Mouse (Mus musculus): ENCODE data around the gene Ruvbl2. TPM values are rescaled to one million over a fixed set of nuclear protein-coding genes. Genes with fewer than 3 reads are reported as not detected.
A peak's percentile ranks its signal among the peaks of the same experiment; 100 is the strongest.

Ruvbl2 gene
- total RNA-seq, 2 experiments from 2014 or later: 33.0 to 39.9 TPM

GRCm38 (mm10) chr7:45461326-45461725, 23.4 kb upstream of the Ruvbl2 start:
- no peak for DNase-seq

DNA sequence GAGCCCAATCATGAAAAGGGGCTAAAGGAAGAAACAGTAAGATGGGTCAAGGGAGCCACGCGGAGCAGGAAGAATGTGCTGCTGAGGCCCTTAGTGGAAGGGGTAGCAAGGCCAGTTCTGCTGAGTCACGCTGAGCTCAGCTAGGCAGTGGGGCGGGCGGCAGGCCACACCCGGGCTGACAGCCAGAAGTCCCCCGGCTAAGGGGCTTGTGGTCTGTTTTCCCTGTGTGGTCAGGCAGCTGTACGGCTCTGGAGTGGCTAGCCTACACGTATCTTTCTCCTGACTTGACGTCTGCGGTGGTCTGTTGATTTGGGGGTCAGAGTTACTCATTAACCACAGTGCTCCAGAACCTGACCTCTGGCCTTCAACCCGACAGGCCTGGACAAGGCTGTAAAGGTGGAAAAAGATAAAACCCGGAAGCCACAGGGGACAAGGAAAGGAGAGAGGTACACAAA, 23.0 kb upstream of the Ruvbl2 start:
- no peak for DNase-seq

DNA sequence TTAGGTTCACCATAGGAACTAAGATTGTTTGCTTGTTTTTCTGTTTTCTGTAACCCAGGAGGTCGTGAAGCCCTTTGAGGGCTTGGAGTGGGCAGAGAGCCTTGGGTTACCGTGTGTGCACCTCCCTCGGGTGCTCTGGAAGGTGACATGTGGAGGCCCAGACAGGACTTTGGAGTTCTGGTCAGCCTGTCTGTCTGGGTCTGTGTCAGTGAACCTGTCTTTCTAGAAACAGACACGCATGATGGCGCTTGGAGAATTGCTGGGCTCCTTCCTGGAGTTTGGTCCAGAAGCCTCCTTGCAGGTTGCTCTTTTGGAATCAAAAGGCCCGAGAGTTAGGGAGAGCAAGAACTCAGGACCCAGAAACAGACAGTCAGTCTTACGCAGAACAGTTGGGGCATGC, 22.5 kb upstream of the Ruvbl2 start:
- DNase-seq: peak in 1 of 2 experiments; percentile 17

GRCm38 (mm10) chr7:45459564-45460140, 21.8 kb upstream of the Ruvbl2 start, which contains the start of gene Ftl1:
Ftl1 (minus strand) TSS chr7:45459884.
- DNase-seq: peak; percentile 95

DNA sequence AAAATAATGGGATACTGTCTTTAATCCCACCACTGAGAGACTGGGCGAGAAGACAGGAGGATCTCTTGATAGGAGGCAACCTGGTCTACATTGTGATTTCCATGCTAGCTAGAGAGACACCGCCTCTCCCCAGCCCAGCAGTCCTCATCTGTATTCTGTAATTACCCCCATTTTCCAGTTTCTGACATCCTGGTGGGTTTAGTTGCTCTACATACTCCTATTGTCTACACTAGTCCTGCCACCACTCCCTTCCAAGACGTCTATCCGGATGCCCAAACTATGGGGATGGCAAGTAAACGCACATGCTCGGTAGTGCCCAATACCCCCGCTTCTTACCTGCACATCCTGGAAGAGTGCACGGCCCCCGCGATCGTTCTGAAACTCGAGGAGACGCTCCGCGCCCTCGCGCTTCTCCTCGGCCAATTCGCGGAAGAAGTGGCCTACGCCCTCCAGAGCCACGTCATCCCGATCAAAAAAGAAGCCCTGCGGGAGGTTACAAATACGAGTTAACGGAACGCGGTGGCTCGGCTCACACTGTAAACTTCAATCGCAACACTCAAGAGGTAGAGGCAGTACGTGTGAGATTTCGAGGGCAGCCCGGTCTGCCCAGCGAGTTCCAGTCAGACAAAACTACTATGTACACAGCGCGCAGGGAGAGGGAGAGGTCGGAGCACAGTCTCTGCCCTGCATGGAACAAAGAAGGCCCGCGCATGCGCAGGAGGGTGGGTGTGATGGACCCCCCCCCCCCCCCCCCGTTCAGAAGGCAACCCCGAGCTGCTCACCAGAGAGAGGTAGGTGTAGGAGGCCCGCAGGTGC, 21.1 kb upstream of the Ruvbl2 start:
- DNase-seq: peak; percentile 70 to 71

GRCm38 (mm10) chr7:45457204-45458060, 19.5 kb upstream of the Ruvbl2 start:
- DNase-seq: no peak

DNA sequence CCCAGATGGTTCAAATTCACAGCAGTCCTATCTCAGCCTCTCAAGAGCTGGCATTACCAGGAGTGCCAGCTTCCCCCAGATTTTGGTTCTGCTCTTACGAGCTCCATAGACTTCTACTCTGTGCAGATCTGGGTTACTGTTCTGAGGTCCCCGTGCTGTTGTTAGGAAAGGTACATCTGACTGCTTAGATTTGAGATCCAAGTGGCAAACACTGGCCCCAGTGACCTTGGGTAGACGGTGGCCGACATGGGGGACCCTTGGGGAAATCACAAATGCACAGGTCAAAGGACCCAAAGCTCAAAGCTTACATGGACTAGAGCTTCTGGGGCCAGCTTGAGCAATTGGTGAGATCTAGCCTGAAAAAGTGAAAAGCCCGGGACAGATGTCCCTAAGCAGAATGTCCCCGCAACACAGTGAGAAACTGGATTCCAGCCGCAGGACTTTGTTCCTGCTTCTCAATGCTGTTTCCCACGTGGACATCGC, 18.9 kb upstream of the Ruvbl2 start:
- no peak for DNase-seq

GRCm38 (mm10) chr7:45455932-45456696, 18.2 kb upstream of the Ruvbl2 start:
- no peak for DNase-seq

DNA sequence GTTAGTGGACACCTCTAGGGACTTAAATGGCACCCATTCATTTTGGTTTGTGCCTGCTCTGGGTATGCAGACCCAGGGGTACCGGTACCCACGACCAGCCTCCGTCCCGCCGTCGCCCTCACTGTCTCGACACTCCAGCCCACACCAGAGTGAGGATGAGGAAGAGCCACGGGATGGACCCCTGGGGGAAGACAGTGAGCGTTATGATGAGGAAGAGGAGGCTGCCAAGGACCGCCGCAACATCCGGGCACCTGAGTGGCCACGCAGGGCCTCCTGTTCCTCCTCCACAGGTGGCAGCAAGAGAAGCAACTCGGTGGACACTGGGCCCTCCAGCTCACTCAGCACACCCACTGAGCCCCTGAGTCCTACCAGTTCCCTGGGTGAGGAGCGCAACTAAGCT, 17.1 kb upstream of the Ruvbl2 start:
- DNase-seq: no peak

DNA sequence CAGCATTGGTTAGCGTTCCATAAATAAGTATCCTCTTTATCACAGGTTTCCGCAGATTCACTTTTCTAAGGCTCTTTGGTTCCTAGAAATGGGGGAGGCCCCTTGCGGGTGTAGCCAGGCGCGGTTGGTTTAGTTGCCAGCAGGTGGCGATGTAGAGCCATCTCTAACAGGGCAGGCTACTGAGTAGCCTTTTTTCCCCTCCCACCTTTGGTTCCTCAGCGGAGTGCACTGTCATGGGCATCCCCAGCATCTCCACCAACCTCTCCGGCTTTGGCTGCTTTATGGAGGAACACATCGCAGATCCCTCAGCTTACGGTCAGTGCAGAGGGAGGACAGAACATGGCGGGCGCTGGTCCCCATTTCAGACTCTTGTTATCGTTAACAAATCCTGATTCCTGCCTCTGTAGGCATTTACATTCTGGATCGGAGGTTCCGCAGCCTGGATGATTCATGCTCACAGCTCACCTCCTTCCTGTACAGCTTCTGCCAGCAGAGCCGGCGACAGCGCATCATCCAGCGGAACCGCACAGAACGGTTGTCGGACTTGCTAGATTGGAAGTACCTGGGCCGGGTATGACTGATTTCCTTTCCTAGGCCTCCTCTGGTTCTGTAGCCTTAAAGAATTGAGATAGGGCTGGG, 13.6 kb upstream of the Ruvbl2 start:
- DNase-seq: peak; percentile 85 to 87

GRCm38 (mm10) chr7:45449974-45450373, 12.1 kb upstream of the Ruvbl2 start:
- DNase-seq: no peak

- no peak for DNase-seq
Observed at GRCm38 (mm10) chr7:45447325-45447990, 9.6 kb upstream of the Ruvbl2 start.

GRCm38 (mm10) chr7:45446589-45446988, 8.7 kb upstream of the Ruvbl2 start:
- DNase-seq: no peak

DNA sequence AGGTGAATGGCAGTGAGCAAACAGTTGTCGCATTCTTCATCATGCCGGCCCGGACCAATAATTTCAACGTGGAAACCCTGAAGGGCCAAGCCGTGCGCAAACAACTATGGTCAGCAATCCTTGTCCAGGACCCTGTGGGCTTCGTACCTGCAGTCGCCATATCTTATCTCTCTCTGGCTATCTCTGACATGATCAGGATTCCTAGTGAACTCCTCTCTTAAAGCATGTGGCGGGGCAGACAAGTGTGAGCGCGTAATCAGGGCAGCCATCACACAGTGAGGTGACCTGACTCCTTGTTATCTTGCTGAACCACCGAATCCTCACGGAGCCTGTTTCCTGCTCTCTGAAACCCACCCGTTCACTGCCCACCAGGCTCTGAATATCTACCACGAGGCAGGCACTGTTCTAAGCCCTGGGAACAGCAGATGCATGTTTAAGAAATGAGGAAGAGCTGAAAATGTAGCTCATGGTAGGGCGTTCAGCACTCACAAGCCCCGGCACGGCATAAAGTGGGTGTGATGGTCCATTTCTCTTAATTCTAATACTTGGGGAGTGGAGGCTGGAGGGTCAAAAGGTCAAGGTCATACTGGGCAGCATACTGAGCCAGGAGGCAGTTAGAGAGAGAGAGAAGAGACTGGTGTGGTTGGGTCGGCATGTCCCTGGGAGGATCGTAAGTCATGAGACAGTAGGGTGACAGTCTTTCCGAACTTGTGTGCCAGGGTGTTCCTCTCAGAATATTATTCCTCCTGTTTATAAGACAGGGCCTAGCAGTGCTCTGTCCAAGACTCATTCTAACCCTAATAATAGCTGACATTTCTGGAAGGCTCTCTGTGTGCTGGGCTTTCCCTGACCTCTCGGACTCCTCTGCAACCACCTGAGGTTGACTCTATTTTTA, 5.9 kb upstream of the Ruvbl2 start:
- DNase-seq: no peak

DNA sequence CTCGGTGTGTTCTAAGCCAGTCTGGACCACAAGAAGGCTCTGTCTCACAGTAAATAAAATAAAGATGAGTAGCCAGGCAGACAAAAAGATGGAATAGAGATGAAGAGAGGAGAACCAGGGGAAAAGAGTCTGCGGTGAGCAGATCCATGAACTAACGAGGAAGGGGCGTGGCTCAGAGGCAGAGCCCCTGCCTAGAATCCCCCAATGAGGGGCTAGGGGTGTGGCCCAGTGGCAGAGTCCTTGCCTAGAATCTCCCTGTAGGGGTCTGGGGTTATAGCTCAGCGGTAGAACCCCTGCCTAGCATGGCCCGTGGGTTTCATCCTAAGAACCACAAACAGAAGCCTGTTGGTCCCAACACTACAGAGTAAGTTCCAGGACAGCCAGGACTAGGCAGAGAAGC, 850 bp downstream of the Ruvbl2 start:
- DNase-seq: no peak

- DNase-seq: no peak
Observed at GRCm38 (mm10) chr7:45436444-45436843, 1.5 kb downstream of the Ruvbl2 start.

GRCm38 (mm10) chr7:45435038-45435437, 2.9 kb downstream of the Ruvbl2 start:
- no peak for DNase-seq

DNA sequence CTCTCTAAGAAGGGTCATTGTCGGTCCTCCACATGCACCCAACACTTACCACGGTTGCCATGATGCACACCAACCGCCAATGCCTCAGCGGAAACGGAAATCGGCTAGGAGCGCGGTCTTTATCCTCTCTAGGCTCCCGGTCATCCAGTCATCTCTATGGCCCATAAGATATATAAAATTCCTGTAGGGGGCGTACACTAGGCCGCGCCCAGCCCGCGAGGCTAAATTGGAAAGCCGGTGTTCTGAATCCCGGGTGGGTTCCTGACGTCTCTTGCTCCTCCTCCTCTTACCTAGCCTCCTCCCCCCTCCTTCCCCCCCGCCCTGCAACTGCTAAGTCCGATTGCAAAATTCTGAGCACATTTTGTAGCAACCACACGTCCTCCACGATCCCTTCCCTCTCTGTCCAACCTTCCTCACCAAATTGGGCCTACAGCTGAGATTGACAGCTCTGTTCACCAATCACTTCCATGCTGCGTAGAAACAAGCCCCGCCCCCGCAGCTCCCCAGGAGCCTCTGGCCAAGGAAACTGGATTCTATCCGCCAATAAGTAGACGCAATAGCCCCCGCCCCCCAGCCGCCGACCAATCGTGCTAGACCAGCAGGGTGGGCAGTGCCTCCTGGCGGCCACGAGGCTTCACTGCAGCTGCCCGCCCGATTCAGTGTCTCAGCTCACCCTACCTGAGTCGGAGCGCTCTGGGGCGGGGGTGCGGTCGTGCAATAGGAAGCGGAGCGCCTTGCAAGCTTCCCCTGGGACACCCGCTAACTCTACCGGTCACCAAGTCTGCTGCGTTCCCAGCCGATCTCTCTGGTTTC, 3.5 kb downstream of the Ruvbl2 start, which contains the start of gene Gys1:
TSS of gene Gys1 (plus strand) at position 642 of the 813 bp plus-strand sequence.
- peak; percentile 100 for DNase-seq

DNA sequence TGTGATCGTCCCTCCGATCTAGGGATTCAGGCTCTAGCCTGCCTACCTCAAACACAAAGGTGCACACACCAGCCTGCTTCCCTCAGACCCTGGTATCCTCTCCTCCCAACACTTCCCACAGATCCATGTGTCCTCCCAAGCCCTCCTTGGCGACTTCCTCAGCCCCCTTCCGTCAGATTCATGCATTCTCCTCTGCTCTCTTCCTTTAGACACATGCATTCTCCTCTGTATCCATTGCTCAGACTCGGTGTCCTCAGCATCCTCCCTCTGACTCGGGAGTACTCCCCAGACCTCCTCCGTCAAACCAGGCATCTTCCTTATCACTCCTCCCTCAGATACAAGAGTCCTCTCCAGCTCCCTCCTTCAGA, 4.1 kb downstream of the Ruvbl2 start:
- no peak for DNase-seq

All from layer of hippocampus, postnatal 36 days (tissue).